Mouse (Mus musculus): ENCODE measurements around the gene Preb. TPM values are rescaled to one million over a fixed set of nuclear protein-coding genes. Genes with fewer than 3 reads are reported as not detected.

Preb gene
- total RNA-seq, 2 experiments from 2014 or later: 77.5 to 90.5 TPM

- no peak for DNase-seq
- intact Hi-C loops (cut with DNase I; ENCODE audit: low total_unique reads): loop anchor here (5.0 kb wide), 1 partner anchor 74 kb away; no protein-coding TSS in a partner anchor
Observed at GRCm38 (mm10) chr5:30927945-30928529, 32.1 kb downstream of the Preb start.

DNA sequence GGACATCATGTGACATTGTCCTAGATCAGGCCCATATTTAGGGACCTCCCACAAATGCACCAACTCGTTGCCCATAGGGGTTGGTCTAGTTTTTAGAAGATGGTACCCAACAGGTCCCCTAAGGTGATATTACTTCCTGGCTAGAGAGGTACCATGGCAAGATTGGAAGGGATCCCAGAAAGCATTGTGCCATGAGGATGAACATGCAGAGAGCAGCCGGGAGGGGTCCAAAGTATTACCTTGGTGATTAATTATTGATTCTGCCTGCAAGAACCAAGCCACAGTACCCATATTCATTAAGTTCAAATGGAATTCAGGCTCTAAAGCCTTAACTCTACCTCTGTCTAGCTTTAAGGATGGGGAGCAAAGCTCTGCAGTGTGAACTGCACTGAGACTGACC, 34.1 kb downstream of the Preb start:
- intact Hi-C loops (cut with DNase I; ENCODE audit: low total_unique reads): loop anchor here (5.0 kb wide), 1 partner anchor 76 kb away; no protein-coding TSS in a partner anchor
- DNase-seq: no peak

- DNase-seq: no peak
- intact Hi-C loops (cut with DNase I; ENCODE audit: low total_unique reads): loop anchor here (5.0 kb wide), 1 partner anchor 77 kb away; no protein-coding TSS in a partner anchor
Observed at GRCm38 (mm10) chr5:30925217-30925616, 34.9 kb downstream of the Preb start.

DNA sequence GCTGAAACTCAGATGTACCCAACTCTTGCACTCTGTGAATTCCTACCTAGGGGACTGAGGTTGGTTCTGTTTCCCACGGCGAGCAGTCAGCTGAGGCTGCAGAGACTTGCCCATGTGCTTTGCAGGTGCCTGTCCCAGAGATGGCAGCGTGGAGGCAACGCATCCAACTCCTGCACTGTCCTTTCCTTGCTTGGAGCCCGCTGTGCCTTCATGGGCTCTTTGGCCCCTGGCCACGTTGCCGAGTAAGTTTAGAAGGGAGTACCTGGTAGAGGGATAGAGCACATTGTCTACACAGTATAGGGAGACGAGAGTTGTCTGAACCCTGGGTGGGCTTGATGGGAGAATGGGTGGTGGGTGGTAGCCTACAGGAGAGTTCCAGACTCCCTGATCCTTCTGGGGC, 35.5 kb downstream of the Preb start:
- no peak for DNase-seq
- intact Hi-C loops (cut with DNase I; ENCODE audit: low total_unique reads): loop anchor here (5.0 kb wide), 1 partner anchor 78 kb away; no protein-coding TSS in a partner anchor

DNA sequence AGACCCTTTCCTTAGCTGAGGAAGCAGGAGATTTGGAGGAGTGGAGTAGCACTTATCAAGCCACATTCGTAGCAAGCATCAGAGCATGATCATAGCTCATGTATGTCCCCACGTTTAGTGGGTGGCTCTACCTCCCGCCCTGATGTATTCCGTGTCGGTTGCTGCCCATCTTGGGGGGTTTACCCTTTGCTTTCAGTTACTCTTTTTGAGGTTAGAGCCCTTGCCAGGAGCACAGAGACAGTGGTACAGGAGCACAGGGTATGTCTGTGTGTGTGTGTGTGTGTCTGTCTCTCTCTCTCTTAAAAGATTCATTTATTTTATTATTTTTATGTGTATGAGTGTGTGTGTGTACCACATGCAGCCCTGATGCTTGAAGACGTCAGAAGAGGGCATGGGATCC, 37.0 kb downstream of the Preb start:
- intact Hi-C loops (cut with DNase I; ENCODE audit: low total_unique reads): no loop called here
- DNase-seq: no peak

DNA sequence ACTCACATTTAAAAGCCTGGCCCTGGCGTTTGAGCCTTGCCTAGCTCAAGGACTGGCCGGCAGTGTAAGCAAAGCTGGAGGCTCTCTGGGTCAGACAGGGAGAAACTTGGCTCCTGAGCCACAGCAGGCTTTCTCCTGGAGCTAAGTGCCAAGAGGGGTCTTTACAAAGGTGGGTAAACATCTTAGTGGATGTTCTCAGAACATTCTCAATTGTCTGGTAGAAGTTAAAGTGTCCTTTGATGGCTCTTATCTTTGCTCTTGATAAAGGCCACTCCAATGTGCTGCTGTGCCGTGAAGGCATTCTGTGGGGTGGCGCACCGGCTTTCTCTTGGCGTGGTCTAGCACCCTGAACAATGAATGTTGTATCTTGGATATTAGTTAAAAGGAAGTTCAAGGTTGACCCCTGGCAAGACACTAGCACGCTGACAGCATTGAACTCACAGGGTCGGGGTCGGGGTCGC, 37.5 kb downstream of the Preb start:
- DNase-seq: no peak
- intact Hi-C loops (cut with DNase I; ENCODE audit: low total_unique reads): no loop called here

- peak; percentile 91 for DNase-seq
- intact Hi-C loops (cut with DNase I; ENCODE audit: low total_unique reads): no loop called here
Observed at GRCm38 (mm10) chr5:30921256-30922033, 38.7 kb downstream of the Preb start, which contains the start of gene Khk. TSS of gene Khk (plus strand) at chr5:30921431.

DNA sequence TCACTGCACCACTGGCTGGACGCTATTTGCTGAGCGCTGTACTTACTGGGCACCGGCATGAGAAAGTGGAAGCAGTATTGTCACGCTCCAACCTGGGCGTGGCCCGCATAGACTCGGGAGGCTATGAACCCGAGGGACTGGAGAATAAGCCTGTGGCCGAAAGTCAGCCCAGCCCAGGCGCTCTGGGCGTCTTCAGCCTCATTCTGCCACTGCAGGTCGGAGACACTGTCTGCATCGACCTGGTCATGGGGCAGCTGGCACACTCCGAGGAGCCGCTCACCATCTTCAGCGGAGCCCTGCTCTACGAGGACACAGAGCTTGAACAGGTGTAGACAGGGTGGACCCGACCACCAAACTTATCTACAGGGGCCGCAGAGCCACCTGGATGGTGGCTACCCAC, 39.5 kb downstream of the Preb start:
- DNase-seq: no peak
- intact Hi-C loops (cut with DNase I; ENCODE audit: low total_unique reads): no loop called here

DNA sequence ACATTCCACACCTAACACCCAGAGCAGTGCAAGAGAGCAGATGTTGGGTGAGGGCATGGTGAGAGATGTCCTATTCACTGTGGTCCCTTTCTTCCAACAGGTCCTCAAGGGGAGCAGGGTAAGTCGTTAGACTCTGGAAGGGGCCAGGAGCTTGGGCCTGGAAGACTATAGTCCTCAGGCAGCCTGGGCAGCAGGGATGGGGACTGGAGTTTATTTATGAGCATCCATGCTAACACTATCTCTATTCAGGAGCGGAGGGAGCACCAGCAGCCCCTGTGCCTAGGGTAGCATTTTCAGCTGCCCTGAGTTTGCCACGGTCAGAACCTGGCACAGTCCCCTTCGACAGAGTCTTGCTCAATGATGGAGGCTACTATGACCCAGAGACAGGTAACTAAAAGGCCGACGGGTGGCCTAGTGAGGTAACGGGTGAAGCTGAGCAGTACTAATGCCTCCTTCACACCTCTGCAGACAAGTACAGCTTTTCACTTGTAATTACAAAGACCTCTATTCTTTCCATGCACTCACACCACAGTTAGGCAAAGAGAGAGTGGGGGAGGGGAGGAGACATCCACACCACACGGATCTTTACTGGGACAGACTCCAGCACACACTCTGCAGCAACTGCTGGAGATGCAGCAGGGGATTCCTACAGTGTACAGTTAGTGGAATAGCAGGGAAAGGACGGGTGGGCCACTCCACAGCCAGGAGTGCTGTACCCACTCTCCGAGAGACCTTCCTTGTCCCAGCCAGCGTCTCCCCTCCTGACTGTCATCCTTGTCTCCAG, 40.1 kb downstream of the Preb start:
- no peak for DNase-seq
- intact Hi-C loops (cut with DNase I; ENCODE audit: low total_unique reads): loop anchor here (5.0 kb wide), 1 partner anchor 43 kb away; no protein-coding TSS in a partner anchor

- intact Hi-C loops (cut with DNase I; ENCODE audit: low total_unique reads): loop anchor here (5.0 kb wide), 1 partner anchor 41 kb away; no protein-coding TSS in a partner anchor
- no peak for DNase-seq
Observed at GRCm38 (mm10) chr5:30918691-30919090, 41.5 kb downstream of the Preb start.

GRCm38 (mm10) chr5:30917891-30918670, 42.1 kb downstream of the Preb start:
- intact Hi-C loops (cut with DNase I; ENCODE audit: low total_unique reads): loop anchor here (5.0 kb wide), 1 partner anchor 41 kb away; no protein-coding TSS in a partner anchor
- DNase-seq: no peak

DNA sequence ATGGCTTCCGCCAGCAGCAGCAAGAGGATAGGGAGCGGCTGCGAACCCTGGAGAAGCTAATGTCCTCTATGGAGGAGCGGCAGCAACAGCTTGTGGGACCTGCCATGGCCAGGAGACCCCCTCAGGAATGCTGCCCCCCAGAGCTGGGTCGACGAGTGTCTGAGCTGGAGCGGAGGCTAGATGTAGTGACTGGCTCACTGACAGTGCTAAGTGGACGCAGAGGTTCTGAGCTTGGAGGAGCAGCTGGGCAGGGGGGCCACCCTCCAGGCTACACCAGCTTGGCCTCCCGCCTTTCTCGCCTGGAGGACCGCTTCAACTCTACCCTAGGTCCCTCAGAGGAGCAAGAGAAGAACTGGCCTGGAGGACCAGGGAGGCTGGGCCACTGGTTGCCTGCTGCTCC, 42.8 kb downstream of the Preb start:
- intact Hi-C loops (cut with DNase I; ENCODE audit: low total_unique reads): loop anchor here (5.0 kb wide), 1 partner anchor 40 kb away; no protein-coding TSS in a partner anchor
- DNase-seq: no peak

- intact Hi-C loops (cut with DNase I; ENCODE audit: low total_unique reads): loop anchor here (5.0 kb wide), 1 partner anchor 40 kb away; no protein-coding TSS in a partner anchor
- no peak for DNase-seq
Observed at GRCm38 (mm10) chr5:30916841-30917240, 43.3 kb downstream of the Preb start.

- DNase-seq: peak; percentile 88
- intact Hi-C loops (cut with DNase I; ENCODE audit: low total_unique reads): loop anchor here (5.0 kb wide), 1 partner anchor 39 kb away; no protein-coding TSS in a partner anchor
Observed at GRCm38 (mm10) chr5:30915974-30916433, 44.2 kb downstream of the Preb start.

DNA sequence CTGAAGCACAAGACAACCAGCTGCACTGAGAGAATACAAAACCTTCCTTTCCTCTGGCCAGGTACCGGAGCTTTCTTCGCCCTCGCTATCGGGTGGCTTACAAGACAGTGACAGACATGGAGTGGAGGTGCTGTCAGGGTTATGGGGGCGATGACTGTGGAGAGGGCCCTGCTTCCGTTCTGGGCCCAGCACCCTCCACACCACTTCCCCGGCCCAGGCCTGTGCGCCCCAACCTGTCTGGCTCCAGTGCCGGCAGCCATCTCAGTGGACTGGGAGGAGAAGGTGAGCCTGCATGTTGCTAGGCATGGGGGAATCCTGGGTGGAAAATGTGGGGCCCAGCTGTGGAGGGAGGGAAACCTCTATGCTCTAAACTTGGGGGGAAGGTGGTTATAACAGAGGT, 44.7 kb downstream of the Preb start:
- DNase-seq: no peak

GRCm38 (mm10) chr5:30914849-30915248, 45.3 kb downstream of the Preb start:
- intact Hi-C loops (cut with DNase I; ENCODE audit: low total_unique reads): loop anchor here (5.0 kb wide), 2 partner anchors 38 to 108 kb away; no protein-coding TSS in a partner anchor
- DNase-seq: no peak

More for the DNA sequence above, 44.7 kb downstream of the Preb start:
- intact Hi-C loops (cut with DNase I; ENCODE audit: low total_unique reads): loop anchor here (5.0 kb wide), 1 partner anchor 38 kb away; no protein-coding TSS in a partner anchor

- intact Hi-C loops (cut with DNase I; ENCODE audit: low total_unique reads): loop anchor here (5.0 kb wide), 1 partner anchor 107 kb away; no protein-coding TSS in a partner anchor
- DNase-seq: no peak
Observed at GRCm38 (mm10) chr5:30914101-30914635, 46.0 kb downstream of the Preb start.
